Mouse (Mus musculus) lung, postnatal 0 days (tissue): ENCODE data around the gene Auh.

Source experiments
- CTCF ChIP-seq: IDR thresholded peaks from 2 replicates; pipeline ENCODE4 v1.5.1; 2016; ENCODE audit warnings: antibody characterized with exemption, mild to moderate bottlenecking
- EP300 ChIP-seq: IDR thresholded peaks from 2 replicates; pipeline ENCODE4 v1.6.1; 2016; ENCODE audit warnings: antibody characterized with exemption, mild to moderate bottlenecking, control low read depth

GRCm38 (mm10) chr13:52800091-52800490 lies 129.4 kb downstream of the Auh start:
- TF ChIP-seq CTCF (no peak), EP300 (no peak)
